Mouse (Mus musculus): ENCODE measurements at regions not wholly inside any gene's neighbourhood (a gene's known extent, or its start where the extent isn't known, plus 50 kb on each side); places are given as distances from the start of the nearest gene placed in this dataset.

- TF ChIP-seq MAX (IDR thresholded peaks at IDR 0.05; ENCODE audit: low read length) = no peak
- no peak for TF ChIP-seq CTCF (IDR thresholded peaks at IDR 0.05 in 2 of 3, conservative IDR thresholded peaks at IDR 0.05 in 1 of 3; ENCODE audit: control insufficient read depth in 1 of 3, insufficient read depth in 1 of 3, low read depth in 2 of 3, low read length in 3 of 3, poor library complexity in 1 of 3, severe bottlenecking in 1 of 3)
Observed at GRCm38 (mm10) chr11:111820356-111820755, 754.4 kb downstream of the Kcnj2 start.
